12 mouse cellular contexts compared by ENCODE assay signal in genomic region chr4:44107339-44107738, GRCm38 (mm10). TPM values are rescaled to one million over a fixed set of nuclear protein-coding genes. Genes with fewer than 3 reads are reported as not detected.
DNase-seq lines count a peak whose midpoint lies in the region; ATAC-seq and TF ChIP-seq lines count a peak whose summit lies in the region.
"Had no signal": no experiment of that assay in that cellular context is flagged by ENCODE, and none has a peak within 500 bp of the region (broad histone marks: within the 10 kb centered on the region; RNA-seq: fewer than 3 reads in every experiment).

No protein-coding gene starts in this region.

- no peak overlapping the region for H3K4me3 ChIP-seq in midbrain, postnatal 0 days (ENCODE audit: low read depth, low read length)
- H3K4me3 ChIP-seq in midbrain, embryonic 15.5 days, result no peak overlapping the region
- H3K4me3 ChIP-seq in heart, embryonic 13.5 days, result no peak overlapping the region
- no peak overlapping the region for H3K4me3 ChIP-seq in stomach, embryonic 15.5 days (replicated peaks)
- no peak overlapping the region for H3K4me3 ChIP-seq in liver, embryonic 12.5 days

- no peak for DNase-seq in midbrain, postnatal 0 days (ENCODE audit: low spot score)
- DNase-seq in kidney, postnatal 25 days, result peak; percentile 41 to 74
- DNase-seq: cerebellum, adult 9-10 months had no signal

- no peaks in the 10 kb centered on the region for H3K9me3 ChIP-seq in midbrain, postnatal 0 days (ENCODE audit: low read length)
- no peaks in the 10 kb centered on the region for H3K9me3 ChIP-seq in midbrain, embryonic 15.5 days
- H3K9me3 ChIP-seq in heart, embryonic 13.5 days, result no peaks in the 10 kb centered on the region
- no peaks in the 10 kb centered on the region for H3K9me3 ChIP-seq in stomach, embryonic 15.5 days
- H3K9me3 ChIP-seq in liver, embryonic 12.5 days (replicated peaks), result no peaks in the 10 kb centered on the region
- H3K9me3 ChIP-seq: G1E; hindbrain, embryonic 10.5 days had no signal

- TF ChIP-seq CTCF in midbrain, postnatal 0 days (IDR thresholded peaks at IDR 0.05), result peak; percentile 5; the same call in 1 of the 2 replicates

- H3K4me1 ChIP-seq in midbrain, postnatal 0 days (ENCODE audit: insufficient read depth, low read length), result peaks cover 3% of the 10 kb centered on the region; the same call in 1 of the 2 replicates
- H3K4me1 ChIP-seq in midbrain, embryonic 15.5 days, result peaks cover 5% of the 10 kb centered on the region; the same call in 1 of the 2 replicates
- H3K4me1 ChIP-seq in heart, embryonic 13.5 days, result peaks cover 42% of the 10 kb centered on the region
- peaks cover 25% of the 10 kb centered on the region; the same call in 1 of the 2 replicates for H3K4me1 ChIP-seq in stomach, embryonic 15.5 days
- H3K4me1 ChIP-seq in liver, embryonic 12.5 days, result peaks cover 14% of the 10 kb centered on the region; the same call in 1 of the 2 replicates

- no peaks in the 10 kb centered on the region for H3K27me3 ChIP-seq in midbrain, postnatal 0 days (ENCODE audit: insufficient read depth, low read length)
- H3K27me3 ChIP-seq in midbrain, embryonic 15.5 days (replicated peaks), result no peaks in the 10 kb centered on the region
- H3K27me3 ChIP-seq in heart, embryonic 13.5 days (replicated peaks), result no peaks in the 10 kb centered on the region
- no peaks in the 10 kb centered on the region for H3K27me3 ChIP-seq in stomach, embryonic 15.5 days (replicated peaks)
- H3K27me3 ChIP-seq in liver, embryonic 12.5 days (replicated peaks), result peaks cover 24% of the 10 kb centered on the region

- ATAC-seq in midbrain, postnatal 0 days (ENCODE audit: low FRiP score), result no peak
- ATAC-seq in midbrain, embryonic 15.5 days (replicated peaks), result no peak
- no peak for ATAC-seq in heart, embryonic 13.5 days (ENCODE audit: extremely low read depth, insufficient number of reproducible peaks, low FRiP score, low TSS enrichment)
- no peak for ATAC-seq in stomach, embryonic 15.5 days (ENCODE audit: insufficient read depth, low FRiP score, low read depth)
- no peak for ATAC-seq in liver, embryonic 12.5 days
- ATAC-seq in erythroblast, adult 5-6 weeks (replicated peaks; ENCODE audit: low FRiP score, poor library complexity, severe bottlenecking), result no peak
- ATAC-seq in frontal cortex, adult (ENCODE audit: low TSS enrichment), result no peak

- 54% methylated on average over 6 of the region's 6 CpGs for WGBS in midbrain, postnatal 0 days
- WGBS in midbrain, embryonic 15.5 days, result 55% methylated on average over 6 of the region's 6 CpGs
- 33% methylated on average over 6 of the region's 6 CpGs for WGBS in heart, embryonic 13.5 days
- 19% methylated on average over 6 of the region's 6 CpGs for WGBS in stomach, embryonic 15.5 days
- WGBS in liver, embryonic 12.5 days (ENCODE audit: insufficient replicate concordance), result 38% methylated on average over 6 of the region's 6 CpGs

- H3K36me3 ChIP-seq in midbrain, postnatal 0 days (ENCODE audit: insufficient read depth, low read length), result no peaks in the 10 kb centered on the region; the same call in 1 of the 2 replicates
- H3K36me3 ChIP-seq in midbrain, embryonic 15.5 days (replicated peaks), result no peaks in the 10 kb centered on the region
- H3K36me3 ChIP-seq in heart, embryonic 13.5 days, result no peaks in the 10 kb centered on the region
- no peaks in the 10 kb centered on the region for H3K36me3 ChIP-seq in stomach, embryonic 15.5 days
- no peaks in the 10 kb centered on the region for H3K36me3 ChIP-seq in liver, embryonic 12.5 days
- H3K36me3 ChIP-seq: G1E; hindbrain, embryonic 10.5 days had no signal

- H3K9ac ChIP-seq in midbrain, postnatal 0 days (replicated peaks; ENCODE audit: low read length, poor library complexity, severe bottlenecking), result no peak overlapping the region
- no peak overlapping the region for H3K9ac ChIP-seq in midbrain, embryonic 15.5 days
- no peak overlapping the region for H3K9ac ChIP-seq in heart, embryonic 13.5 days
- no peak overlapping the region for H3K9ac ChIP-seq in stomach, embryonic 15.5 days
- no peak overlapping the region for H3K9ac ChIP-seq in liver, embryonic 12.5 days

- H3K4me2 ChIP-seq in midbrain, postnatal 0 days (ENCODE audit: low read depth, low read length, poor library complexity, severe bottlenecking), result no peak overlapping the region
- no peak overlapping the region for H3K4me2 ChIP-seq in midbrain, embryonic 15.5 days
- peak overlapping the region; percentile 59; the same call in 1 of the 2 replicates for H3K4me2 ChIP-seq in heart, embryonic 13.5 days
- H3K4me2 ChIP-seq in stomach, embryonic 15.5 days, result 0 out of 2 replicates have a peak overlapping the region, but pooled peaks have one; percentile 44
- H3K4me2 ChIP-seq in liver, embryonic 12.5 days, result no peak overlapping the region

- H3K27ac ChIP-seq in midbrain, postnatal 0 days (ENCODE audit: low read depth, low read length), result no peak overlapping the region
- H3K27ac ChIP-seq in midbrain, embryonic 15.5 days, result no peak overlapping the region
- peak overlapping the region; percentile 73 for H3K27ac ChIP-seq in heart, embryonic 13.5 days (replicated peaks)
- peak overlapping the region; percentile 55; the same call in 1 of the 2 replicates for H3K27ac ChIP-seq in stomach, embryonic 15.5 days
- no peak overlapping the region for H3K27ac ChIP-seq in liver, embryonic 12.5 days
- H3K27ac ChIP-seq: macrophage had no signal

RNA-seq across cellular contexts. Expression of gene Gne, which starts 23.4 kb away (rescaled TPM):
- total RNA-seq in midbrain, postnatal 0 days (2014; rRNA removed), result 37.6 and 42.4 TPM in 2 replicates
- polyA plus RNA-seq in midbrain, postnatal 0 days (2015; fragmentation: Nextera tagmentation; extraction: Ambion mirVana), result 26.8 and 27.7 TPM in 2 replicates
- 25.5 and 29.3 TPM in 2 replicates for polyA plus RNA-seq in midbrain, embryonic 15.5 days (2015; fragmentation: Nextera tagmentation; extraction: Ambion mirVana)
- 29.5 and 32.6 TPM in 2 replicates for polyA plus RNA-seq in heart, embryonic 13.5 days (2015; fragmentation: Nextera tagmentation; extraction: Ambion mirVana)
- 27.8 and 29.8 TPM in 2 replicates for polyA plus RNA-seq in stomach, embryonic 15.5 days (2015; fragmentation: Nextera tagmentation; extraction: Ambion mirVana)
- 31.6 and 34.6 TPM in 2 replicates for polyA plus RNA-seq in liver, embryonic 12.5 days (2016; fragmentation: Nextera tagmentation; extraction: Ambion mirVana)
- 0.77 and 9.4 TPM in 2 replicates for total RNA-seq in erythroblast, adult 5-6 weeks (2015; ENCODE audit: low replicate concordance)
- total RNA-seq in erythroblast, adult 5-6 weeks (2017; ENCODE audit: low replicate concordance), result 6.6 and 8.6 TPM in 2 replicates

Comparison
In these comparisons a context has a peak if more than half of its experiments do, and no peak if none do; other contexts are left out.
1. H3K27ac ChIP-seq: peak in heart, embryonic 13.5 days (single experiment) and stomach, embryonic 15.5 days (single experiment); none in midbrain, postnatal 0 days (single experiment), midbrain, embryonic 15.5 days (single experiment) and liver, embryonic 12.5 days (single experiment).
2. H3K4me2 ChIP-seq: peak in heart, embryonic 13.5 days (single experiment) and stomach, embryonic 15.5 days (single experiment); none in midbrain, postnatal 0 days (single experiment), midbrain, embryonic 15.5 days (single experiment) and liver, embryonic 12.5 days (single experiment).